Mouse (Mus musculus): ENCODE data around the gene Nhs. TPM values are rescaled to one million over a fixed set of nuclear protein-coding genes. Genes with fewer than 3 reads are reported as not detected.

The Nhs gene
- 0.67 TPM in 1 of 2 replicates, not detected in the other for polyA plus RNA-seq (2011; ENCODE audit: insufficient read depth, insufficient read length, low replicate concordance, missing spikeins)

GRCm38 (mm10) chrX:162159637-162160611 lies at the start of gene Nhs:
Nhs (minus strand) TSS chrX:162159730.
- TF ChIP-seq POLR2A (IDR thresholded peaks at IDR 0.05; ENCODE audit: borderline replicate concordance, control insufficient read depth, low read depth, low read length) (no peak), CTCF (IDR thresholded peaks at IDR 0.05; ENCODE audit: control insufficient read depth, insufficient read depth, low read length) (no peak)
- Histone ChIP-seq H3K4me3 (replicated peaks; ENCODE audit: control insufficient read depth, low read depth, low read length) (no peak within 1 kb of the TSS), H3K4me1 (ENCODE audit: control insufficient read depth, insufficient read depth, low read length) (no peaks in the 10 kb centered on the region), H3K27ac (ENCODE audit: control insufficient read depth, insufficient read depth, low read depth, low read length, poor library complexity) (no peak within 1 kb of the TSS; the same call in 1 of the 2 replicates)
- 11% methylated on average over 55 of the region's 61 CpGs for WGBS

- 81% methylated on average over 2 of the region's 2 CpGs for WGBS
- Histone ChIP-seq H3K4me3 (replicated peaks; ENCODE audit: control insufficient read depth, low read depth, low read length) (no peak overlapping the region), H3K27ac (ENCODE audit: control insufficient read depth, insufficient read depth, low read depth, low read length, poor library complexity) (no peak overlapping the region), H3K4me1 (ENCODE audit: control insufficient read depth, insufficient read depth, low read length) (no peaks in the 10 kb centered on the region)
- TF ChIP-seq CTCF (IDR thresholded peaks at IDR 0.05; ENCODE audit: control insufficient read depth, insufficient read depth, low read length) (no peak), POLR2A (IDR thresholded peaks at IDR 0.05; ENCODE audit: borderline replicate concordance, control insufficient read depth, low read depth, low read length) (no peak)
These were observed 46.9 kb upstream of the Nhs start for GRCm38 (mm10) chrX:162206350-162206884.

DNA sequence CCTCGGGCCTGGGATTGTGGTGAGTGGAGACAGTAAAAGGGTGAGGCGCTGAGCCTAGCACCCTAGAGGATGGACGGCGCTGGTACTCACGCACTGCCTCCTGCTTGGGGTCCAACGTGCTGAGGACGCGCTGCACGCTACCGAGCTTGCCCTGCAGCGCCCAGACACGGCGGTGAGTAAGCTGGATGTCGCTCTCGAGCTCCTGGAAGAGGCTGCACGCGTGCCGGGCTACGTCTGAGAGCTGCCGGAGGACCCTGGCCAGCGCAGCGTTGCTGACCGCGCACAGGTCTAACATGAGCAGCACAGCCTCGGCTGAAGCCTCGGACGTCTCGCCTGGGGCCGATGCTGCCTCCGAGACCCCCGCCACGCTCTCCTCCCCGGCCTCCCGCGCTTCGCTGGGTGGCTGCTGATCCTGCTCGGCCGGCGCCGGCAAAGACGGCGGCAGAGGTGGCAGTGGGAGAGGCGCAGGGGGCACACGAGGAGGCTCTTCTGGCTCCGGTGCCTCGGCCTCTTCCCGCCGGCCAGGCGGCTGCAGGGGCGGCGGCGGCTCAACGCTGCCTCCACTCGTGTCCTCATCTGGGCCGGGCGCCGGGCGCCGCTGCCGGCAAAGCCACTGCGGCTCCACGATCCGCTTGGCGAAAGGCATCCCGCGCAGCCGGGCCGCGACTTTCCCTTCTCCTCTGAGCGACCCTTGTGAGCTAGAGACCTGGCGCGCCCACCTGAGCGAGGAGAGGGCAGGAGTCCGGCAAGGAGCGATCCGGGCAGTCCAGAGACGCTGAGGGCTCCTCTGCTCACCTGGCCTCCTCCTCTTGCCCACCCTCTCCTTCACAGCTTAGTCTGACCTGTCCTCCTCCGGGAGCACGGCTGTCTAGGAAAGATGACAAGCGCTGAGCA lies 540 bp downstream of the Nhs start:
- no peaks in the 10 kb centered on the region for H3K4me1 ChIP-seq (ENCODE audit: control insufficient read depth, insufficient read depth, low read length)
- 19% methylated on average over 79 of the region's 80 CpGs for WGBS
- H3K27ac ChIP-seq (ENCODE audit: control insufficient read depth, insufficient read depth, low read depth, low read length, poor library complexity) = no peak overlapping the region; the same call in 1 of the 2 replicates
- TF ChIP-seq CTCF (IDR thresholded peaks at IDR 0.05; ENCODE audit: control insufficient read depth, insufficient read depth, low read length) = no peak
- TF ChIP-seq POLR2A (IDR thresholded peaks at IDR 0.05; ENCODE audit: borderline replicate concordance, control insufficient read depth, low read depth, low read length) = no peak
- H3K4me3 ChIP-seq (replicated peaks; ENCODE audit: control insufficient read depth, low read depth, low read length) = no peak overlapping the region

GRCm38 (mm10) chrX:162158142-162158541 lies 1.4 kb downstream of the Nhs start:
- no peak for TF ChIP-seq POLR2A (IDR thresholded peaks at IDR 0.05; ENCODE audit: borderline replicate concordance, control insufficient read depth, low read depth, low read length)
- TF ChIP-seq CTCF (IDR thresholded peaks at IDR 0.05; ENCODE audit: control insufficient read depth, insufficient read depth, low read length) = no peak
- Histone ChIP-seq H3K4me1 (ENCODE audit: control insufficient read depth, insufficient read depth, low read length) (no peaks in the 10 kb centered on the region), H3K4me3 (replicated peaks; ENCODE audit: control insufficient read depth, low read depth, low read length) (no peak overlapping the region), H3K27ac (ENCODE audit: control insufficient read depth, insufficient read depth, low read depth, low read length, poor library complexity) (no peak overlapping the region)
- 71% methylated on average over 5 of the region's 5 CpGs for WGBS

GRCm38 (mm10) chrX:162137807-162138206 lies 21.7 kb downstream of the Nhs start:
- TF ChIP-seq CTCF (IDR thresholded peaks at IDR 0.05; ENCODE audit: control insufficient read depth, insufficient read depth, low read length) = no peak
- TF ChIP-seq POLR2A (IDR thresholded peaks at IDR 0.05; ENCODE audit: borderline replicate concordance, control insufficient read depth, low read depth, low read length) = no peak
- Histone ChIP-seq H3K4me1 (ENCODE audit: control insufficient read depth, insufficient read depth, low read length) (no peaks in the 10 kb centered on the region), H3K4me3 (replicated peaks; ENCODE audit: control insufficient read depth, low read depth, low read length) (no peak overlapping the region), H3K27ac (ENCODE audit: control insufficient read depth, insufficient read depth, low read depth, low read length, poor library complexity) (no peak overlapping the region)
- 45% methylated on average over 2 of the region's 2 CpGs for WGBS

DNA sequence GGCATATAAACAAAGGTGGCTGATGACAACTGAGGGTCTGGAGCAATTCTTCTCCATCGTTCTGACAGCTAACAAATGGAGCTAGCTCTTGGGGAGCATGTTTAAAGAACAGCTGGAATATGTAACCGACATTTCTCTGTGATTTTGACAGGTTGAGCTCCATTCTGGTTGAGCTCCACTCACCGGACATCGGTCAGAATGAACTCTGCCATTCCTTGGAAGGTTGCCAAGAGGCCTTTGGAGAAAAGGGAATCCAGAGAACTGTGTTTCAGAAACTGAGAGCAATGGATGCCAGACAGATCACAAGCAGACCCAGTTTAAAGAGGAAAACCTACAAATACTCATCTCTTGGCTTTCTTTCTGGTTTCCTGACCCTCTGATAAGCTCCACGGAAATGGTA lies 46.3 kb downstream of the Nhs start:
- H3K4me1 ChIP-seq (ENCODE audit: control insufficient read depth, insufficient read depth, low read length) = no peaks in the 10 kb centered on the region
- TF ChIP-seq POLR2A (IDR thresholded peaks at IDR 0.05; ENCODE audit: borderline replicate concordance, control insufficient read depth, low read depth, low read length) (no peak), CTCF (IDR thresholded peaks at IDR 0.05; ENCODE audit: control insufficient read depth, insufficient read depth, low read length) (no peak)
- 76% methylated on average over 5 of the region's 5 CpGs for WGBS

GRCm38 (mm10) chrX:162102802-162103434 lies 56.6 kb downstream of the Nhs start:
- WGBS = 38% methylated on average over 3 of the region's 3 CpGs
- TF ChIP-seq POLR2A (IDR thresholded peaks at IDR 0.05; ENCODE audit: borderline replicate concordance, control insufficient read depth, low read depth, low read length) = no peak
- TF ChIP-seq CTCF (IDR thresholded peaks at IDR 0.05; ENCODE audit: control insufficient read depth, insufficient read depth, low read length) = no peak
- no peaks in the 10 kb centered on the region for H3K4me1 ChIP-seq (ENCODE audit: control insufficient read depth, insufficient read depth, low read length)
- H3K4me3 ChIP-seq (replicated peaks; ENCODE audit: control insufficient read depth, low read depth, low read length) = no peak overlapping the region
- H3K27ac ChIP-seq (ENCODE audit: control insufficient read depth, insufficient read depth, low read depth, low read length, poor library complexity) = no peak overlapping the region

More for the DNA sequence above, 46.3 kb downstream of the Nhs start:
- Histone ChIP-seq H3K4me3 (replicated peaks; ENCODE audit: control insufficient read depth, low read depth, low read length) (no peak overlapping the region), H3K27ac (ENCODE audit: control insufficient read depth, insufficient read depth, low read depth, low read length, poor library complexity) (no peak overlapping the region)

Data from bone marrow, adult 2 months (tissue).